Mouse (Mus musculus) thymus, postnatal 0 days (tissue): Measurements from ENCODE around the gene Nktr. TPM values are rescaled to one million over a fixed set of nuclear protein-coding genes. Genes with fewer than 3 reads are reported as not detected.

Source experiments
- DNase-seq: peaks from one replicate; pipeline ENCODE4 v3.0.0-alpha.2; 2015; ENCODE audit warnings: low spot score
- polyA plus RNA-seq: library from polyadenylated mRNA; unstranded; fragments of >200 nt; fragmentation: Nextera tagmentation; extraction: Ambion mirVana; gene quantifications from 2 replicates; pipeline ENCODE4 v1.2.1, GENCODE M21; 2015

The Nktr gene
- 71.0 and 83.5 TPM in 2 replicates for polyA plus RNA-seq

- peak; percentile 99 for DNase-seq
Observed at GRCm38 (mm10) chr9:121718792-121719318, at the start of gene Nktr. Gene Nktr (plus strand): TSS chr9:121719169.

GRCm38 (mm10) chr9:121669348-121669791 lies 49.6 kb upstream of the Nktr start:
- peak; percentile 69 for DNase-seq

GRCm38 (mm10) chr9:121671300-121671699 lies 47.7 kb upstream of the Nktr start:
- DNase-seq, result peak; percentile 65

GRCm38 (mm10) chr9:121672311-121672710 lies 46.7 kb upstream of the Nktr start:
- DNase-seq, result no peak

GRCm38 (mm10) chr9:121673716-121674115 lies 45.3 kb upstream of the Nktr start:
- DNase-seq, result no peak

- peak; percentile 89 for DNase-seq
Observed at GRCm38 (mm10) chr9:121675011-121675410, 44.0 kb upstream of the Nktr start.

GRCm38 (mm10) chr9:121675556-121675955 lies 43.4 kb upstream of the Nktr start:
- DNase-seq, result no peak

GRCm38 (mm10) chr9:121677069-121677468 lies 41.9 kb upstream of the Nktr start:
- DNase-seq, result peak; percentile 31

GRCm38 (mm10) chr9:121677476-121677875 lies 41.5 kb upstream of the Nktr start:
- DNase-seq, result no peak

GRCm38 (mm10) chr9:121679549-121679948 lies 39.4 kb upstream of the Nktr start:
- DNase-seq, result peak; percentile 63

- DNase-seq, result peak; percentile 32
Observed at GRCm38 (mm10) chr9:121681191-121681590, 37.8 kb upstream of the Nktr start.

- peak; percentile 59 for DNase-seq
Observed at GRCm38 (mm10) chr9:121682037-121682680, 36.8 kb upstream of the Nktr start.

GRCm38 (mm10) chr9:121684702-121685101 lies 34.3 kb upstream of the Nktr start:
- no peak for DNase-seq

GRCm38 (mm10) chr9:121690200-121690651 lies 28.7 kb upstream of the Nktr start:
- no peak for DNase-seq

GRCm38 (mm10) chr9:121690734-121691133 lies 28.2 kb upstream of the Nktr start:
- DNase-seq, result no peak

- DNase-seq, result no peak
Observed at GRCm38 (mm10) chr9:121694736-121695135, 24.2 kb upstream of the Nktr start.

GRCm38 (mm10) chr9:121696626-121697025 lies 22.3 kb upstream of the Nktr start:
- DNase-seq, result no peak

GRCm38 (mm10) chr9:121697150-121698049 lies 21.6 kb upstream of the Nktr start:
- DNase-seq, result no peak

GRCm38 (mm10) chr9:121704261-121704645 lies 14.7 kb upstream of the Nktr start:
- DNase-seq, result no peak

GRCm38 (mm10) chr9:121704646-121705625 lies 14.0 kb upstream of the Nktr start, which contains the start of gene Sec22c:
Gene Sec22c (minus strand): TSS chr9:121705490.
- peak; percentile 92 for DNase-seq
